Mouse (Mus musculus) frontal cortex, adult (tissue): ENCODE results near the gene Erbb2.
A peak's percentile ranks its signal among the peaks of the same experiment; 100 is the strongest.

Experiments used
- ATAC-seq: cut with Nextera tagmentation; 2 replicates; pipeline ENCODE4 v1.9.2; 2017; ENCODE audit warnings: mild to moderate bottlenecking, moderate library complexity, mixed read lengths; ENCODE audit not compliant: low TSS enrichment

The Erbb2 gene

GRCm38 (mm10) chr11:98457367-98458120, 45.3 kb downstream of the Erbb2 start:
- peak; percentile 80; the same call in 1 of the 2 replicates for ATAC-seq

- no peak for ATAC-seq
These were observed 46.1 kb downstream of the Erbb2 start for GRCm38 (mm10) chr11:98458121-98458990.

- ATAC-seq: no peak
These were observed 46.9 kb downstream of the Erbb2 start for GRCm38 (mm10) chr11:98459071-98459741.

GRCm38 (mm10) chr11:98459860-98460259, 47.6 kb downstream of the Erbb2 start:
- ATAC-seq: no peak

- no peak for ATAC-seq
These were observed 48.9 kb downstream of the Erbb2 start for GRCm38 (mm10) chr11:98461109-98461720.

GRCm38 (mm10) chr11:98462255-98462654, 50.0 kb downstream of the Erbb2 start:
- no peak for ATAC-seq

GRCm38 (mm10) chr11:98463911-98464310, 51.6 kb downstream of the Erbb2 start:
- ATAC-seq: no peak

- ATAC-seq: no peak
These were observed 52.2 kb downstream of the Erbb2 start for GRCm38 (mm10) chr11:98464516-98464915.

GRCm38 (mm10) chr11:98469761-98470714, 57.8 kb downstream of the Erbb2 start:
- ATAC-seq: no peak

GRCm38 (mm10) chr11:98470795-98471194, 58.5 kb downstream of the Erbb2 start:
- ATAC-seq: no peak

GRCm38 (mm10) chr11:98472696-98473095, 60.4 kb downstream of the Erbb2 start:
- ATAC-seq: no peak

- ATAC-seq: no peak
These were observed 61.7 kb downstream of the Erbb2 start for GRCm38 (mm10) chr11:98473916-98474479.

GRCm38 (mm10) chr11:98474967-98475366, 62.7 kb downstream of the Erbb2 start:
- no peak for ATAC-seq

- ATAC-seq: no peak
These were observed 63.6 kb downstream of the Erbb2 start for GRCm38 (mm10) chr11:98475630-98476433.

GRCm38 (mm10) chr11:98476434-98476807, 64.2 kb downstream of the Erbb2 start:
- no peak for ATAC-seq

- no peak for ATAC-seq
These were observed 64.9 kb downstream of the Erbb2 start for GRCm38 (mm10) chr11:98477011-98477701.

- ATAC-seq: no peak
These were observed 67.0 kb downstream of the Erbb2 start for GRCm38 (mm10) chr11:98479026-98479939.
